Comparison of ENCODE assay signal across 13 mouse cellular contexts in the genomic region with DNA sequence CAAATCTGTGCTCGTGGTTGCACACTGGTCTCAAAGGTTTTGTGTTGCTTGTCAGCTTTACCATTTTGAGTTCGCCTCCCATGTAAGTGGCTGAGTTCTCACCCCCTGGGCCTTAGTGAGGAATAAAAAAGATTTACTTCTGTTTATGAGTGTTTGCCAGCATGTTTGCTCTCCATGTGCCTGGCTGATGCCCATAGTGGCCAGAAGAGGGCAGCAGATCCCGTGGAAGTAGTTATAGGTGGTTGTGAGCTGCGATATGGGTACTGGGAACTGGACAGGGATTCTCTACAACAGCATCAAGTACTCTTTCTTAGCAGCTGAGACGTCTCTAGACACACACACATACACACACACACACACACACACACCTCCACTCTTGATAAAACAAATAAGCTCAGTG. TPM values are rescaled to one million over a fixed set of nuclear protein-coding genes. Genes with fewer than 3 reads are reported as not detected.
A peak's percentile ranks its signal among the peaks of the same experiment; 100 is the strongest.
DNase-seq lines count a peak whose midpoint lies in the region; ATAC-seq and TF ChIP-seq lines count a peak whose summit lies in the region.
"Had no signal": no experiment of that assay in that cellular context is flagged by ENCODE, and none has a peak within 500 bp of the region (broad histone marks: within the 10 kb centered on the region; RNA-seq: fewer than 3 reads in every experiment).

No protein-coding gene starts in this region.

- H3K4me1 ChIP-seq in liver, adult 2 months (ENCODE audit: control insufficient read depth, insufficient read depth, low read length), result no peaks in the 10 kb centered on the region
- no peaks in the 10 kb centered on the region for H3K4me1 ChIP-seq in liver, embryonic 11.5 days (replicated peaks; ENCODE audit: control insufficient read depth, insufficient read depth, low read length)
- no peaks in the 10 kb centered on the region for H3K4me1 ChIP-seq in ES-Bruce4 (ENCODE audit: control insufficient read depth, insufficient read depth, low read length)
- H3K4me1 ChIP-seq: liver, embryonic 13.5 days had no signal

- no peak overlapping the region for H3K27ac ChIP-seq in liver, adult 2 months (replicated peaks; ENCODE audit: insufficient read depth, low read depth, low read length)
- H3K27ac ChIP-seq in liver, embryonic 11.5 days (ENCODE audit: low read depth, low read length), result no peak overlapping the region
- H3K27ac ChIP-seq in ES-Bruce4 (ENCODE audit: insufficient read depth, low read length), result no peak overlapping the region
- H3K27ac ChIP-seq: forebrain, embryonic 13.5 days; liver, embryonic 13.5 days had no signal

- no peak for TF ChIP-seq EP300 in ES-Bruce4 (IDR thresholded peaks at IDR 0.05; ENCODE audit: insufficient read depth, low read depth, low read length)

- H3K4me3 ChIP-seq in liver, adult 2 months (ENCODE audit: insufficient read depth, low read depth, low read length), result no peak overlapping the region
- H3K4me3 ChIP-seq in liver, embryonic 11.5 days (ENCODE audit: low read depth, low read length), result no peak overlapping the region
- no peak overlapping the region for H3K4me3 ChIP-seq in ES-Bruce4 (ENCODE audit: low read depth, low read length)
- H3K4me3 ChIP-seq: forebrain, embryonic 13.5 days; liver, embryonic 13.5 days had no signal

- no peaks in the 10 kb centered on the region for H3K36me3 ChIP-seq in liver, adult 2 months (ENCODE audit: control insufficient read depth, insufficient read depth, low read length)
- H3K36me3 ChIP-seq in liver, embryonic 11.5 days (ENCODE audit: control insufficient read depth, insufficient read depth, low read length), result no peaks in the 10 kb centered on the region
- no peaks in the 10 kb centered on the region for H3K36me3 ChIP-seq in ES-Bruce4 (ENCODE audit: control insufficient read depth, insufficient read depth, low read length, poor library complexity, severe bottlenecking)
- H3K36me3 ChIP-seq: liver, embryonic 13.5 days had no signal

- peaks cover 5% of the 10 kb centered on the region; the same call in 1 of the 2 replicates for H3K27me3 ChIP-seq in liver, adult 2 months (ENCODE audit: control insufficient read depth, insufficient read depth, low read length)
- H3K27me3 ChIP-seq in liver, embryonic 11.5 days (replicated peaks; ENCODE audit: control insufficient read depth, insufficient read depth, low read length), result no peaks in the 10 kb centered on the region
- no peaks in the 10 kb centered on the region; the same call in 1 of the 2 replicates for H3K27me3 ChIP-seq in ES-Bruce4 (ENCODE audit: control insufficient read depth, insufficient read depth, low read length, poor library complexity, severe bottlenecking)
- H3K27me3 ChIP-seq: forebrain, embryonic 13.5 days; liver, embryonic 13.5 days had no signal

- no peak for DNase-seq in liver, adult 2 months (ENCODE audit: extremely low read depth, low read depth, low spot score)
- no peak for DNase-seq in liver, embryonic 11.5 days (ENCODE audit: low spot score)
- peak; percentile 52 for DNase-seq in A20 (ENCODE audit: low read depth, low spot score)
- DNase-seq in induced T-regulatory cell, adult 2 months (ENCODE audit: low read depth), result peak; percentile 47
- DNase-seq in adrenal gland, postnatal 10 days, result no peak
- no peak for DNase-seq in cerebellum, adult 9-10 months
- DNase-seq: heart, postnatal 36 days; kidney, adult 9 months; liver, embryonic 13.5 days; midbrain, embryonic 14.5 days had no signal

- H3K4me2 ChIP-seq in liver, embryonic 11.5 days, result no peak overlapping the region
- H3K4me2 ChIP-seq: forebrain, embryonic 13.5 days; liver, embryonic 13.5 days had no signal

- TF ChIP-seq CTCF in liver, adult 2 months (IDR thresholded peaks at IDR 0.05; ENCODE audit: low read depth, low read length), result peak; percentile 71
- peak; percentile 82 for TF ChIP-seq CTCF in ES-Bruce4 (IDR thresholded peaks at IDR 0.05; ENCODE audit: low read depth, low read length)

- ATAC-seq in liver, embryonic 11.5 days (replicated peaks; ENCODE audit: low FRiP score), result no peak
- ATAC-seq: activated CD4-positive, CD25-positive, alpha-beta regulatory T cell, adult 4 months; forebrain, embryonic 13.5 days had no signal

- no peak for TF ChIP-seq POLR2A in liver, adult 2 months (IDR thresholded peaks at IDR 0.05; ENCODE audit: extremely low read depth, insufficient read depth, low read length)
- TF ChIP-seq POLR2A in ES-Bruce4 (IDR thresholded peaks at IDR 0.05; ENCODE audit: insufficient read depth, low read length), result no peak

- H3K9me3 ChIP-seq in liver, embryonic 11.5 days (ENCODE audit: control insufficient read depth, low read length), result peaks cover 5% of the 10 kb centered on the region; the same call in 1 of the 2 replicates
- no peaks in the 10 kb centered on the region for H3K9me3 ChIP-seq in ES-Bruce4 (replicated peaks; ENCODE audit: control insufficient read depth, insufficient read depth, low read length, poor library complexity, severe bottlenecking)
- H3K9me3 ChIP-seq: liver, embryonic 13.5 days had no signal

- H3K9ac ChIP-seq in liver, adult 2 months (ENCODE audit: low read depth, low read length), result no peak overlapping the region
- H3K9ac ChIP-seq in liver, embryonic 11.5 days (ENCODE audit: low read depth, low read length), result no peak overlapping the region
- no peak overlapping the region for H3K9ac ChIP-seq in ES-Bruce4 (ENCODE audit: low read depth, poor library complexity, severe bottlenecking)
- H3K9ac ChIP-seq: forebrain, embryonic 13.5 days; liver, embryonic 13.5 days had no signal

- no peaks in the 10 kb centered on the region for H3K79me2 ChIP-seq in liver, adult 2 months (ENCODE audit: control insufficient read depth, insufficient read depth, low read length)

- WGBS in liver, adult 2 months, result 76% methylated on average over 5 of the region's 5 CpGs
- 62% methylated on average over 5 of the region's 5 CpGs for WGBS in liver, embryonic 11.5 days

RNA-seq across cellular contexts. Expression of a gene that starts 26.8 kb away (rescaled TPM):
- 52.6 and 55.7 TPM in 2 replicates for total RNA-seq in liver, adult 2 months (2014; rRNA removed)
- polyA plus RNA-seq in liver, adult 2 months (2012; rRNA removed), result 33.7 and 38.2 TPM in 2 replicates
- polyA plus RNA-seq in liver, embryonic 11.5 days (2014; fragmentation: Nextera tagmentation; extraction: Ambion mirVana), result 52.2 and 56.5 TPM in 2 replicates
- 183 and 192 TPM in 2 replicates for polyA plus RNA-seq in ES-Bruce4 (2011; ENCODE audit: insufficient read depth, insufficient read length, low read depth, missing spikeins)
- total RNA-seq in adrenal gland, postnatal 10 days (2021), result 100 to 1,000 TPM; 128 TPM

RNA-seq across cellular contexts. Expression of a gene that starts 48.4 kb away (rescaled TPM):
- total RNA-seq in liver, adult 2 months (2014; rRNA removed), result 40.6 and 44.0 TPM in 2 replicates
- 32.8 and 62.5 TPM in 2 replicates for polyA plus RNA-seq in liver, adult 2 months (2012; rRNA removed)
- 0.64 and 0.68 TPM in 2 replicates for polyA plus RNA-seq in liver, embryonic 11.5 days (2014; fragmentation: Nextera tagmentation; extraction: Ambion mirVana)
- 0.93 and 1.7 TPM in 2 replicates for polyA plus RNA-seq in ES-Bruce4 (2011; ENCODE audit: insufficient read depth, insufficient read length, low read depth, missing spikeins)
- total RNA-seq in adrenal gland, postnatal 10 days (2021), result 10 to 100 TPM in 1 of 2 experiments, under 1 TPM in 1; 0.58 to 19.2 TPM

Comparison
In these comparisons a context has a peak if more than half of its experiments do, and no peak if none do; other contexts are left out.
1. RNA of a gene that starts 48.4 kb away (polyA plus RNA-seq): 32.8 to 62.5 TPM in liver, adult 2 months; 0.93 to 1.7 TPM in ES-Bruce4 and 0.64 to 0.68 TPM in liver, embryonic 11.5 days; every median in the first group is over 10 times any median in the second.
2. DNase-seq: peak in A20 (single experiment) and induced T-regulatory cell, adult 2 months (single experiment); none in liver, adult 2 months (single experiment), liver, embryonic 11.5 days (single experiment), adrenal gland, postnatal 10 days (single experiment) and cerebellum, adult 9-10 months (single experiment).